Mouse (Mus musculus): ENCODE data around the gene Pole3.

- TF ChIP-seq CTCF (IDR thresholded peaks at IDR 0.05; ENCODE audit: low read depth, low read length) (no peak), POLR2A (IDR thresholded peaks at IDR 0.05; ENCODE audit: borderline replicate concordance, low read depth, low read length) (no peak)
These were observed 49.1 kb downstream of the Pole3 start for GRCm38 (mm10) chr4:62475793-62476192.

Measured in bone marrow macrophage, adult 2 months (primary cell).